Mouse (Mus musculus) brain, adult 2 months (tissue): ENCODE measurements at regions not wholly inside any gene's neighbourhood (a gene's known extent, or its start where the extent isn't known, plus 50 kb on each side); places are given as distances from the start of the nearest gene placed in this dataset.

Source experiments
- DNase-seq: peaks from one replicate; pipeline ENCODE4 v3.0.0; 2011; ENCODE audit warnings: low read depth, low spot score

DNA sequence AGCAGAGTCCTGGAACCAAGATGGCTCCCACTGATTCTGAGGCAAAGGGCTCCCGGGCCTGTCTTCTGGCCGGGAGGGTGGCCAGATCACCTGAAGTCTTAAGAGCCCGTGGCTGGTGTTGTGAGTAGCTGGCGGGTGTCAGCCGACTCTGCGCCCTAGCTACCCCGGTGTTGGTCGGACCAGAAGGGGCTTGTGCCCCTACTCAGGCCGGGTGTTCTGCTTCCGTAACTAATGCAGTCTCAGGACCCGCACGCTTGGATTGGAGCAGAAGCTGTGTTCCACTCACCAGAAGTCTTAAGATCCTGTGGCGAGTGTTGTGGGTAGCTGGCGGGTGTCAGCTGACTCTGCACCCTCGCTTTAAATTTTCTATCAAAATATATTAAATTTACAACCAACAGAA is 1285.3 kb upstream of the Cdh9 start:
- DNase-seq = no peak

DNA sequence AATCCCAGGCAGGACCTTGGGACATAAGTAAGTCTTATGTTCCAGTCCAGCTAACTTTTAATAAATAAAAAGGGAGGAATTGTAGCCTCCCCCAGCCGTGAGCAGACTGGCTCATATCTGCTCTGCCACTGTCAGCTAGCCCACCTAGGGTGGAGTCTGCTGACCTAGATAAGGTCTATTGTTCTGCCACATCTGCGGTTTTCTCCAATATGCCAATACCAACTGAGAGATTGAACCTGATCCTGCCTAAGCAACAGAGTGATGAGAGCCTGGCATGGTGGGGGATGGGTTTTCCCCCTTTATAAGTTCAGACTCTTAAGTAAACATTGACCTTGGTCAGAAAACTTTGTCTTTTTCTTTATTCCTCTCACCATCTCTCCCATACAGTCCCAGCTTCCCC is 1250.9 kb upstream of the Cdh9 start:
- DNase-seq = no peak

DNA sequence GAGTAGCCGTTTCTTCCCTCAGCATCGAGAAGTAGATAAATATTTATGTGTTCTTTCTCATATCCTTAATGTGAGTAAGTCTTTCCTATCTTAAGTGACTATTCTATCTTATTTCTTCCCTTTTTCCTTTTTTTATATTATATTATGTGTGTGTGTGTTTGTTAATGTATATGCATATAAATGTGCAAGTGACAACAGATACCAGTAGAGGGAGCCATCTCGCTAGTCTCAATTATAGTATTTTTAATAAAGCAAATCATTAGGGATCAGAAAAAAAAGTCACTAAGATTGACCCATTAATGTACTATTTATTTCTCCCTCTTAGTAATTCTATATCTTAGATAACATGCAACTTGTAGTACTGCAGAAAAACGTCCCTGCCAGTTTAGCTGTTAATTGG is 1228.3 kb upstream of the Cdh9 start:
- no peak for DNase-seq

DNA sequence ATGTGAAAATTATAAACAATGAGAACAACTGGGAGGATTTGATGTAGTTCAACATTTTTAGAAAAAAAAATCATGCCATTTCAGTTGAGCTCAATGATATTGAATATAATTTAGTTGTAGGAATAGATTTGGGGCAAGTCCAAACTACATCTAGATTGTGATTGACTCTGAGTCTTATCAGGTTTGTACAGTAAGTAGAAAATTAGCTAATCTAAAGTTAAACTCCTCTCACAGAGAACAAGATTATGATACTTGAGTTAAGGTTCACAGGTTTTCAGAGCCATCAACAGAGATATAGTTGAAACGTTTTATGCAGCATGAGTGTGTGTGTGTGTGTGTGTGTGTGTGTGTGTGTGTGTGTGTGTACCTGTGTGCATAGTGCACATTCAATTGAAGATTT is 1189.6 kb upstream of the Cdh9 start:
- no peak for DNase-seq

DNA sequence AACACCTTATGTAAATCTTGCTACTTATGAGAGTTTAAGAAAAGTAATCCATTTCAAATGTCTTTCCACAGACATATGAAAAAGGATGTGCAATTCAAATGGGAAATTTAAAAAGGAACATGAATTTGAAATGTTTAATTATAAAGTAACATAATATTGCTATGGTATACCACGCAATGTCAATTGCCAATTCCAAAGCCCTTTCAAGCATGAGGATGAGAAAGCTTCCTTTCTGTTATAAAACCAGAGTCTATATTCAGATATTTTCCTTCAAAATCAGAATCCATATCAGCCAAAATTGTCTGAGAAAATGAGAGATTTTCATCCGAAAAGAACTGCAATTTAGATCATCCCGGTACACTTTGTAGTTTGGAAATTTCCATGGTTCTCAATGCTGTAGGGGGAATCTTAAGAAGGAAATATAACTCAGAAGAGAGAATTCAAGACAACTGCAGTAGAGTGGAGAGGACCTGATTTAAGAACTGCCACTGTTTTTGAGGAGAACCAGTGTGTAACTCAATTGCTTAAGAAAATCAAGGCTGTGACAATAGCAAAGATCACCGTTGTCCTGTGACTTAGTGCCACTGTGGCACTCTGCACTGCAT is 1169.3 kb upstream of the Cdh9 start:
- DNase-seq = peak; percentile 37

DNA sequence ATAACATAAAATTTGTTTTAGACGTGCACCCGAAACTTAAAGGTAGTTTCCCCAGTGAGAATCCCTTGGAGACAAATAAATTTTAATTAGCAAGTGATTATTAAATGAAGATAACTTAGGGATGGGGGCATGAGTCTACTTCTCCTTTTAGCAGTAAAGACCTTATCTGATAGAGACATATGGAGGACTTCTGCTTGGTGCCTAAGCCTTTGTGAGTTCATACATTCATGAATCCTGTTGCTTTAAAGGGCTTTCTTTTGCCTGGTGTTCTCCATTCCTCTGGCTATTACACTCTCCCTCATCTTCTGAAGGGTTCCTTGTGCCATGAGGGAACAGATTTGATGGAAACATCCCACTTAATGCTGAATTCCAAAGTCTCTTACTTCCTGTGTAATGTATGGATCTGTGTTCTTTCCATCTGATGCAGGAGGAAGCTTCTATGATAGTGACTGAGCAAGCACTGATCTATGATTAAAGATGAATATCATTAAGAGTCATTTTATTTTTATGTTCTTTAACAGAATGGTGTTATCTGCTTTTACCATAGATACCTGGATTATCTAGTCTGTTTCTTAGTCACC is 1146.2 kb upstream of the Cdh9 start:
- no peak for DNase-seq

DNA sequence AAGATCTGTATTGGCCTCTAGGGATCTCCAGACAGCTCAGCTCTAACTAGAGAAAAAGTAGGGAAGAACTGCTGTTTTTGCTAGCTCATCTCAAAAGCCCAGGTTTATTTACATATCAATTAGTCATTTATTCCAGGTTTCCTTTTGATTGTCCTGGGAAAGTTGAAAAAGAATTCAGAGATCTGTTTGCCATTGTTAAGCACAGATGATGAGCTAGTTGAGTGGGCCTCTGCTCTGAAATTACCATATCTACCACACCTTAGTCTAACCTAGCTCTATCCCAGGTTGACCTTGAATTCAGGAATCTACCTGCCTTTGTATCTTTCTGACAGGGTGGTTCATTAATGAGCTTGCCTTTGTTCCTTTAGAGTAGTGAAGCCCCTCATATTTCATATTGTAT is 1110.6 kb upstream of the Cdh9 start:
- DNase-seq = no peak

DNA sequence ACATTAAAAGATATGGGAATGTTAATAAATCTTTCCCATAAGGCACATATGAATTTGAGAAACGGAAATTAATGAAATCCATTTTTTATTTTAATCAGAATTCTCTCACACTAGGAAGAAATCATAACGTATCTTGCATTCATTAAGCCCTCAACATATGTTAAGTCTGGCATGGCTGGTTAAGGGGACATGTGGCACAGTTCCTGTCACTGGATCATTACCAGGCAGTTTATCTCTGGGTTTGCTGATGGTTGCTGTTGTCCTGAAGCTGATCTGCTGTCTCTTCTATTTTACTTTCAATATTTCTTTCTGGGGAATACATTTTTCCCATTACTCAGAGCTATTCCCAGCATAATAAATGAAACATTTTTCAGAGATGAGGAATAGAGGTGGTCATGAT is 1099.3 kb upstream of the Cdh9 start:
- DNase-seq = peak; percentile 5

DNA sequence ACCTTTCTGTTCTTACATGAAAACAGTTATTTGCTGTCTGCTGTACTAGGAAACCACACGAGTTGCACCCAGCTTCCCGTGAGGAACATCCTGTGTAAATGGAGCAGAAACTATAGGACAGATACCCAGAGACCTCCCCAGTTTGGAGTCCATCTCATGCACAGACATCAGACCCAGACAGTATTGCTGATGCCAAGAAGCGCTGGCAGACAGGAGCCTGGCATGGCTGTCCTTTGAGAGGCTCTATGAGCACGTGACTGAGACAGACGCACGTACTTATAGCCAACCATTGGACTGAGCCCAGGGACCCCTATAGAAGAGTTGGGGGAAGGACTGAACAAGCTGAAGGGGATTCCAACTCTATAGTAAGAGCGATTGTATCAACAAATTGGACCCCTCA is 1098.3 kb upstream of the Cdh9 start:
- no peak for DNase-seq

DNA sequence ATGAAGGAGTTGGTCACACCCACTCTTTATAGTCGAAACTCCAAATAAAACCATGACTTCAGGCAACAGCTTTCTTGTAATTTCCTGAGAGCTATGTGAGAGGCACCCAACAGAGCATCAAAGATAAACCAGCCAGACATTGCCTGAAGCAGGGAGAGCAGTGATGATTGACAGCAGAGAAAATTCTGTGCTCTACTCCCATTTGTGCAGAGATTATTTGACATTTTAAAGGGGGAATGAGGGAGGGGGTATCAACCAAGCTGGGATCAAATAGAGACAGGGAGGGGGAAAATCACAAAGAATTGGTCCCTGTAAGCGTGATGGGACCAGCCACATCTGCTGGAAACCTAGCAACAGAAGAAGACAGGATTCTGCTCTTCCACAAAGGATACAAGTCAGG is 1091.4 kb upstream of the Cdh9 start:
- peak; percentile 5 for DNase-seq

DNA sequence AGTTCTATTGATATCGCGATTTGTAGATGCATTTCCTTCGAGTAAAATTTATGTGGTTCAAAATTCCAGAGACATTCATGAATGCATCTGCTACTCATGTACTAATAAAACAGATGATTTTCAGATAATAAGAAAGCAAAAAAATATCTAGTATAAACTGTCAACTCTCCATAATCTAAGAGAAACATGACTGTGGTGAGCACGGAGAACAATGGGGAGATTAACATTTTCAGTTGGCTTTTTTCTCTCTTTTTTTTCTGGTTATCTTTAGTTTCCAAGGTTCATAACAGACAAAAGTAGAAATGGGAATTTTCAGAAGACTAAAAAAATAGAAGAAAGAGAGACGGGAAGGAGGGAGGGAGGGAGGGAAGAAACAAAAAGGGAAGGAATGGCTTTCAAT is 1079.8 kb upstream of the Cdh9 start:
- DNase-seq = no peak

DNA sequence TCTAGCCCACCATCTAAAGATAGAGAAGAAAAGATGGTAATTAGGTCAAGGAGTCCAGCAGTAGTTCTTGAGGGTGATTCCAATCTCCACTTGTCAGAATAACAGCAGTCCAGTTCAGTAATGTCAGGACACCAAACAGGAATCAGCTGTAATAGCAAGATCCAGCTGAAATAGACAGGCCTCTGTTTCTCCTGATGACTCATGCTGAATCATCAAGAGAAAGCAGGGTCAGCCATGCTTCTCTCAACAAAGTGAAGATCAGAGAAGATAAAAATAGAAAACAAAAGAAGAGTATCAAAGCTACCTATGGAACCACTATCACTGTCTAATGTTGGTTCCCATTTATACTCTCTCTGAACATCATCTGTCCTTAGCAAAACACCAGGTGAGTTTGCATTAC is 1061.8 kb upstream of the Cdh9 start:
- peak; percentile 4 for DNase-seq

DNA sequence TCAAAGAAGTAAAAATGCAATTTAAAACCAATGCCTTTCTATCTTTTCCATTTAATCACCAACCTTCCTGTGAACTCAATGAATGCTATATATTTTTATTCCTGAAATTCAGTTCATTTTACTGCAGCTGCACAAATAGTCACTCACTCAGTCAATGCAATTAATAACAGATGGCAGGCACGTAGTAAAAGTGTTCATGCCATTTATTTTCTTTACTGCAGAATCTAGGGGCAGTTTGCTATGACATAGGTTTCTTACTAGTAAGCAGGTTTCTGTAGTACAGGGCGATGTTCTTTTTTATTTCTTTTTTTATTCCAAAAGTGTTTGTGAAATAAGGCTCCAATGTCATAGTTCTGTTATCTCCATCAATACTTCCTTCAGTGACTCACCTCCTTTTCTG is 1035.8 kb upstream of the Cdh9 start:
- no peak for DNase-seq

DNA sequence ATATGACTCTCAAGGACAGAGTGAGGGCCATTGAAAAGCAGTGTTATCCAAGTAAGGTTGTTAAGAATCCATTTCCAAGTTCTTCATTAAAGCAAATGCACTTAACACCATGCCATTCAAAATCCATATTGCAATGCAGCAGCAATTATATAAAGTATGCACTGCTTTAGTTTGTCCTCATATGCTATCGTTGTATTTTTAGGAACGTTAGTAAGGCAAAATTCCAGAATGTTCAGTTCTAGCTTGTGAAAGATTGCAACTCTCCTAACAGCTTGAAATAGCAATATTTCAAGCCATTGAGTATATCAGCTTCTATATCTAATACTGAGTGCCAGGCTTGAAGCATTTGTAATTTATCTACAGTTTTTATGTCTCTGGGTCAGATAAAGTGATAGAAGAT is 1011.9 kb upstream of the Cdh9 start:
- DNase-seq = peak; percentile 48

DNA sequence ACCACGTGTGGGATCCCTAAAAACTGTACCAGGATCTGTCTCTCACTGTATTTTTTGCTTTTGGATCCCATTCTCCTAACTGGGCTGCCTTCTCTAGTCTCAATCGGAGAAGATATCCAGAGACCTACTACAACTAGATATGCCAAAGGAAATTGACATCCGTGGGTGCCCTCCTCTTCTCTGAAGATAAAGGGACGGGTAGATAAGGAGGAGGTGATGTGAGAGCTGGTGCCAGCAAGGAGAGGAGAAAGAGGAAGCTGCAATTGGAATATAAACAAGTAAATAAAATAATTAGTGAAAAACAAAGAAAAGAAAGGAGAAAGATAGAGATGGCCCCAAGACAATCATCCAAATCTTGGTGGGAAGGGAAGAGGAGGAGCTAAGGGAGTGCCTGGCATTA is 986.6 kb upstream of the Cdh9 start:
- no peak for DNase-seq

DNA sequence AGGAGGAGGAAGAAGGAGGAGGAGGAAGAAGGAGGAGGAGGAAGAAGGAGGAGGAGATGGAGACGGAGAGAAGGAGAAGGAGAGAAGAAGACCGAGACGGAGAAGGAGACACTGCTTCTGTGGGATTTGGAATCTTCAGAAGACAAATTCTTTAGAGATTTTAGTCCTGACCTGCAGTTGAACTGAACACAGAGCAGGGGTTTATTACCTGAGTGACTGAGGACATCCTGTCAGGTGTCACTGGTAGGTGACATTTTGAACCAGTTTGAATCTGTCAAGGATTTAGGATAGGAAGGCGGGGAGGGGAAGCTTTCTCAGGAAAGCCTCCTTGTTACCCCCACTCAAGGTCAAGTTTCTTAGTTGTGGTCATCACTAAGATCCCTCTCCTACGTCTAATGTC is 985.5 kb upstream of the Cdh9 start:
- DNase-seq = no peak
